Mouse (Mus musculus) kidney, postnatal 4 days (tissue): ENCODE measurements around the gene Setmar.

Experiments used
- DNase-seq, 2 experiments: peaks; one replicate each; pipeline ENCODE4 v3.0.0; 2021; ENCODE audit warnings: mixed read lengths in 2 of 2

Setmar gene

DNA sequence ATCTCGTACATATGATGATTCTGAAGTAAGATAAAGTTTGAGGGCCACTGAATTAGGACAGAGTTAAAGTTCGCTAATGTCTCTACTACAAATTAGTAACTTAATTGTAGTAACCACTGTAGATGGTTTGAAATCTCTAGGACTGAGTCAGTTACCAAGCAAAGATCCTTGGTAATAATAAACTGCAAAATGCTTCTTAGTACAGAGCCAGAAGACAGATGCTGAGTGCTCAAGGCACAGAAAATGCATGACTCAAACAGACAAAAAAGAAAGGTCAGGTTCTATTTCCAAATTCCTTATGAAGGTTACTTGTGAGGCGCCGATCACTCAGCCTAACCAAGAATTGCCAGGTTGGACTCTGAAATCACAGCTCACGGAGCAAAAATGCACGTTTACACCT, 53.0 kb downstream of the Setmar start:
- DNase-seq, result no peak

- no peak for DNase-seq
Measured at GRCm38 (mm10) chr6:108125474-108125873, 60.6 kb downstream of the Setmar start.

GRCm38 (mm10) chr6:108126631-108127030, 61.8 kb downstream of the Setmar start:
- no peak for DNase-seq
